Mouse (Mus musculus): Measurements from ENCODE around the gene Btbd6. TPM values are rescaled to one million over a fixed set of nuclear protein-coding genes. Genes with fewer than 3 reads are reported as not detected.
A peak's percentile ranks its signal among the peaks of the same experiment; 100 is the strongest.

The Btbd6 gene
- polyA plus RNA-seq, 1 experiment from 2014 or later, result 23.8 TPM

DNA sequence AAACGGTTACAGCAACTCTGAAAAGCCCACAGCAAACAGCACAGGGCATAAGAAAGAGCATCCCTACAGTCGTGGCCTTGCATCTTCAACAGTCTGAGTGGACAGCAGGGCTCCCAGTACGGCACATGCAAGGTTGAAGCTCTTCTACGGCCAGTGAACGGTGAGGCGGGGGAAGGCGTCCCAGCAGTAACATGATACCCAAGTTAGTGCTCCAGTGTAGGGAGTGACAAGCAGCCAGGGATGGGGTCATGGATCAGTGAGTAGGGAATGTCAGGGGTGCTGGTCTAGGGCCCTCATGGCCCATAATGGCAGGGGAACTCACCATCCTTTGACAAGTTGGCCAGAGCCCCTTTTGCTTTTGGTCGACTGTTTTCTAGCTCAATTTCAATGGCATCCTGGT is 7.3 kb upstream of the Btbd6 start:
- Histone ChIP-seq H3K9ac (ENCODE audit: low read length) (no peak overlapping the region), H3K27me3 (ENCODE audit: control insufficient read depth, insufficient read depth, low read depth, low read length) (no peaks in the 10 kb centered on the region), H3K4me1 (replicated peaks; ENCODE audit: control insufficient read depth, insufficient read depth, low read length) (no peaks in the 10 kb centered on the region), H3K9me3 (ENCODE audit: control insufficient read depth, low read length) (no peaks in the 10 kb centered on the region), H3K4me3 (ENCODE audit: low read length) (no peak overlapping the region), H3K36me3 (ENCODE audit: control insufficient read depth, insufficient read depth, low read length) (peaks cover 71% of the 10 kb centered on the region), H3K27ac (ENCODE audit: low read length) (no peak overlapping the region), H3K4me2 (ENCODE audit: low read depth, low read length) (no peak overlapping the region)
- whole genome bisulfite sequencing, result 60% methylated on average over 8 of the region's 8 CpGs
- ATAC-seq (ENCODE audit: low read depth), result no peak

DNA sequence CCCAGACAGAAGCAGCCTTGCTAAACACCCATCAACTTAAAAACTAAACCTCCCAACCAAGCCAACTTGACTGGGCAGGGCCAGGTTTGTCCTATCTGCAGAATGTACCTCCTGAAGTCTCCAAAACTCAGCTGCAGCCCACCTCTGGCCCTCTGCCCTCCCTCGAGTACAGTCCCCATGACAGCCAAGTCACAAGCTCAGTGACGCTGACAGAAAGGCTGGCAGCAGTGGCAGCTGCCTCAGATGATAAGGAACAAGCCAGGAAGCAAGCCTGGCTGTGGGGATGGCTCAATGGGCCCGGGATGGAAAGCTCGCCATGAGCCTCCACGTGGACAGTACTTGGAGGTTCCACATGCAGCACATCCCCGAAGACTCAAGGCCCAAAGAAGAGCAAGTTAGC is 6.7 kb upstream of the Btbd6 start:
- no peak overlapping the region for H3K27ac ChIP-seq (ENCODE audit: low read length)
- no peak for ATAC-seq (ENCODE audit: low read depth)
- peaks cover 66% of the 10 kb centered on the region for H3K36me3 ChIP-seq (ENCODE audit: control insufficient read depth, insufficient read depth, low read length)
- H3K9me3 ChIP-seq (ENCODE audit: control insufficient read depth, low read length), result no peaks in the 10 kb centered on the region
- H3K4me2 ChIP-seq (ENCODE audit: low read depth, low read length), result no peak overlapping the region
- no peaks in the 10 kb centered on the region for H3K27me3 ChIP-seq (ENCODE audit: control insufficient read depth, insufficient read depth, low read depth, low read length)
- no peak overlapping the region for H3K9ac ChIP-seq (ENCODE audit: low read length)
- 89% methylated on average over 6 of the region's 6 CpGs for WGBS
- H3K4me3 ChIP-seq (ENCODE audit: low read length), result no peak overlapping the region
- H3K4me1 ChIP-seq (replicated peaks; ENCODE audit: control insufficient read depth, insufficient read depth, low read length), result no peaks in the 10 kb centered on the region

DNA sequence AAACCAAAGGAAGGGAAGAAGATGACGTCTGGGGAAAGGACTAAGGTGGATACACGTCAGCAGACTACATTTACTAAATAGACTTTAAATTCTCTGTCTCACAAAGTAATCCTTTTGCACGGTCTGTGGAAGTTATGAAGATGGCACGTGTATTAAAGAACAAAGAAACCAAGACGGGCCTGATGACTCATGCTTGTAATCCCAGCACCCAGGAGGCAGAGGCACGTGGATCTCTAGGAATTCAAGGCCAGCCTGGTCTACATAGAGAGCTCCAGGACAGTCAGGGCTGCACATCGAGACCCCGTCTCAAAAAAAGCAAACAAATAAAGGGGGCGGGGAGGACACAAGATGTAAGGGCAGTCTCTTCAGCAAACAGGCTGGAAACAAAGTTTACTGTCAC is 1.5 kb upstream of the Btbd6 start:
- Histone ChIP-seq H3K27ac (ENCODE audit: low read length) (no peak overlapping the region), H3K4me2 (ENCODE audit: low read depth, low read length) (no peak overlapping the region), H3K4me3 (ENCODE audit: low read length) (no peak overlapping the region), H3K9ac (ENCODE audit: low read length) (no peak overlapping the region), H3K27me3 (ENCODE audit: control insufficient read depth, insufficient read depth, low read depth, low read length) (no peaks in the 10 kb centered on the region), H3K9me3 (ENCODE audit: control insufficient read depth, low read length) (no peaks in the 10 kb centered on the region), H3K4me1 (replicated peaks; ENCODE audit: control insufficient read depth, insufficient read depth, low read length) (peaks cover 14% of the 10 kb centered on the region), H3K36me3 (ENCODE audit: control insufficient read depth, insufficient read depth, low read length) (peaks cover 42% of the 10 kb centered on the region)
- 84% methylated on average over 9 of the region's 9 CpGs for WGBS
- no peak for ATAC-seq (ENCODE audit: low read depth)

DNA sequence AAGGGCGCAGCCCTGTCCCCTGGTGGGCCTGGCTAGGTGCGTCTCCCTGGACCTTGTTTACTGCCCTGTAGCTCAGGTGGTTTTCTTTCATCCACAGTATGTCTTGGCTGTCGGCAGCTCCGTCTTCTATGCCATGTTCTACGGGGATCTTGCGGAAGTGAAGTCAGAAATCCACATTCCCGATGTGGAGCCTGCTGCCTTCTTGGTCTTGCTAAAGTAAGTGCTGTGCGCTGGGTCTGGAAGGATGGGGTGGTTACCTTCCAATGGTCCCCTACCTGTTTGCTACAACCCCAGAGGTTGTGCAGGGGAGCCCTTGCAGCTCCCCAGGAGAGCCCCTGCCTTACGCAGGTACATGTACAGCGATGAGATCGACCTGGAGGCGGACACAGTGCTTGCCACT is 874 bp downstream of the Btbd6 start:
- Histone ChIP-seq H3K4me3 (ENCODE audit: low read length) (peak overlapping the region; percentile 74), H3K9me3 (ENCODE audit: control insufficient read depth, low read length) (no peaks in the 10 kb centered on the region), H3K27ac (ENCODE audit: low read length) (peak overlapping the region; percentile 93), H3K27me3 (ENCODE audit: control insufficient read depth, insufficient read depth, low read depth, low read length) (no peaks in the 10 kb centered on the region), H3K4me1 (replicated peaks; ENCODE audit: control insufficient read depth, insufficient read depth, low read length) (peaks cover 14% of the 10 kb centered on the region), H3K9ac (ENCODE audit: low read length) (peak overlapping the region; percentile 87), H3K4me2 (ENCODE audit: low read depth, low read length) (peak overlapping the region; percentile 92), H3K36me3 (ENCODE audit: control insufficient read depth, insufficient read depth, low read length) (peaks cover 50% of the 10 kb centered on the region)
- ATAC-seq (ENCODE audit: low read depth), result no peak
- 32% methylated on average over 12 of the region's 12 CpGs for WGBS

DNA sequence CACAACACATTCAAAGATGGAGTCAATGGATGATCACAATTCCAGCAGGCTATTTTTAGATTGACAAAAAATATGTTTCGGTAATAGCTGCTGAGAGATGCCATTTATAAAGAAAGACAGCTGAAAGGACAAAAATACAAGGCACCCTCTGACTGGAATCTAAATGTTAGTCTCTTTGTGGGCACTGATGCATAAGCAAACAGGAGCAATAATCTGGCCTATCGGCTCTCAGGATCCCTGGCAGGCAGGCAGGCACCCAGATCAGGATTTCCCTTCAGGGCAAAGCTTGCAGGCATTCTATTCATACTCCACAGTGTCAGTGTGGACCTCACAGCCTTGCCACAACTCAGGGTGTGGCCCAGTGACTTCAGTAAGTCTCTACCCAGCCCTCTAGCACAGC is 5.7 kb downstream of the Btbd6 start:
- no peak overlapping the region for H3K4me2 ChIP-seq (ENCODE audit: low read depth, low read length)
- peaks cover 52% of the 10 kb centered on the region for H3K36me3 ChIP-seq (ENCODE audit: control insufficient read depth, insufficient read depth, low read length)
- no peaks in the 10 kb centered on the region for H3K27me3 ChIP-seq (ENCODE audit: control insufficient read depth, insufficient read depth, low read depth, low read length)
- no peak overlapping the region for H3K27ac ChIP-seq (ENCODE audit: low read length)
- no peak for ATAC-seq (ENCODE audit: low read depth)
- no peak overlapping the region for H3K9ac ChIP-seq (ENCODE audit: low read length)
- peaks cover 7% of the 10 kb centered on the region for H3K4me1 ChIP-seq (replicated peaks; ENCODE audit: control insufficient read depth, insufficient read depth, low read length)
- H3K4me3 ChIP-seq (ENCODE audit: low read length), result no peak overlapping the region
- 83% methylated on average over 2 of the region's 2 CpGs for WGBS
- no peaks in the 10 kb centered on the region for H3K9me3 ChIP-seq (ENCODE audit: control insufficient read depth, low read length)

DNA sequence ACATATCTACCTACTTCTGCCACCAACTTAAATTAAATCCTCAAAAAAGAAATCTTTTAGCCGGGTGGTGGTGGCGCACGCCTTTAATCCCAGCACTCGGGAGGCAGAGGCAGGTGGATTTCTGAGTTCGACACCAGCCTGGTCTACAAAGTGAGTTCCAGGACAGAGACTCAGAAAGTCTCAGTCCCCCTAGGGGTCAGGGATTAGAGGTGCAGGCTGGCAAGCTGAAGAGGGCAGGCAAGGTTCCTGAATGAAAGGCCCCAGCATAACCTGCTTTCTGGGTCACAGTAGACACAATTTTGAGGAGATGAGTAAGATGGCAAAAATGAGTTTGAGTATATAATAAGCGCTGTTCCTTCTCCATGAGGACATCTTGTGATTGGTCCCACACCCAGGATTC is 9.1 kb downstream of the Btbd6 start:
- Histone ChIP-seq H3K4me3 (ENCODE audit: low read length) (no peak overlapping the region), H3K4me1 (replicated peaks; ENCODE audit: control insufficient read depth, insufficient read depth, low read length) (no peaks in the 10 kb centered on the region), H3K27ac (ENCODE audit: low read length) (no peak overlapping the region), H3K27me3 (ENCODE audit: control insufficient read depth, insufficient read depth, low read depth, low read length) (no peaks in the 10 kb centered on the region), H3K4me2 (ENCODE audit: low read depth, low read length) (no peak overlapping the region), H3K9ac (ENCODE audit: low read length) (no peak overlapping the region), H3K36me3 (ENCODE audit: control insufficient read depth, insufficient read depth, low read length) (peaks cover 39% of the 10 kb centered on the region), H3K9me3 (ENCODE audit: control insufficient read depth, low read length) (no peaks in the 10 kb centered on the region)
- ATAC-seq (ENCODE audit: low read depth), result no peak
- 91% methylated on average over 6 of the region's 6 CpGs for WGBS

DNA sequence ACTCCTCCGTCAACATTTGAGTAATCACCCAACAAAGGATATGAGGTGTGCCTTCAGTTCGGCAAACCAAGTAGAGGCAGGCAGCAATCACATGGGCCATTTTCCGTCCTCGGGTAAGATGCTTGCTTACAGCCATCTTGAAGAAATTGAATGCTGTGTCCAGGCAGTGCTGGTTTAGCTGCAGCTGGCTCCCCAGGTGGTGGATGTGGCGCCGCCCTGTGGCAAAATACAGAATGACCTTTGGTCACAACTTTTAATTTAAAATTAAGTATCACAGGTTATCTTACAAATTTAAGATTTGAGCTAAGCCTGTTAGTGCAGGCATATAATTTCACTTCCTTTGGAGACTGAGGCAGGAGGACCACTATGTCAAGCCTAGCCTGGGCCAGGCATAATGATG is 11.6 kb downstream of the Btbd6 start:
- Histone ChIP-seq H3K36me3 (ENCODE audit: control insufficient read depth, insufficient read depth, low read length) (peaks cover 31% of the 10 kb centered on the region), H3K4me2 (ENCODE audit: low read depth, low read length) (no peak overlapping the region), H3K4me1 (replicated peaks; ENCODE audit: control insufficient read depth, insufficient read depth, low read length) (peaks cover 3% of the 10 kb centered on the region; the same call in 1 of the 2 replicates), H3K9me3 (ENCODE audit: control insufficient read depth, low read length) (no peaks in the 10 kb centered on the region), H3K9ac (ENCODE audit: low read length) (no peak overlapping the region), H3K27ac (ENCODE audit: low read length) (no peak overlapping the region), H3K27me3 (ENCODE audit: control insufficient read depth, insufficient read depth, low read depth, low read length) (no peaks in the 10 kb centered on the region), H3K4me3 (ENCODE audit: low read length) (no peak overlapping the region)
- ATAC-seq (ENCODE audit: low read depth), result no peak
- 65% methylated on average over 6 of the region's 6 CpGs for WGBS

DNA sequence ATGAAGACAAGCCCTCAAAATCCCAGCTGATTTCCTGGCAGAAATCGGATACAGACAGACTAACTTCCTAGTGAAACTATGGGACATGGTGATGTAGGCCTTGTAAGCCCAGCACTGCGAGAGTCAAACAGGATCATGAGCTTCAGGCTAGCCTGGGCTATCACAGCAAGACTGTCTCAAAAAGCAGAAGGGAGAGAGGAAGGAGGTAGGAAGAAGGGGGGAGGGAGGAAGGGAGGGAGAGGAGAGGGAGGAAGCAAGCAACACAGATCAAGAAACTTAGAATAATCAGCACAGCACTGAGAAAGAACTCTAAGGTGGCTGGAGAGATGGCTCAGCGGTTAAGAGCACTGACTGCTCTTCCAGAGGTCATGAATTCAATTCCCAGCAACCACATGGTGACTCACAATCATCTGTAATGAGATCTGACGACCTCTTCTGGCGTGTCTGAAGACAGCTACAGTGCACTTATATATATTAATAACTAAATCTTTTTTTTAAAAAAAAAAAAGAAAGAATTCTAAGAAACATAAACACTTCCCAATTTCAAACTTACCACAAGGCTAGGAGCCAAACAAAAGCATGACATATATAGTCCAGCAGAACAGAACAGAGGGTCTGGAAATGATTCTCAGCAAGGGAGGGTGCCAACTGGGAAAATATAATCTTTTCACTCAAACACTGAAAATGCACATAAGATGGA is 14.6 kb downstream of the Btbd6 start:
- WGBS, result 75% methylated on average over 5 of the region's 5 CpGs
- ATAC-seq (ENCODE audit: low read depth), result no peak
- peaks cover 19% of the 10 kb centered on the region for H3K36me3 ChIP-seq (ENCODE audit: control insufficient read depth, insufficient read depth, low read length)

DNA sequence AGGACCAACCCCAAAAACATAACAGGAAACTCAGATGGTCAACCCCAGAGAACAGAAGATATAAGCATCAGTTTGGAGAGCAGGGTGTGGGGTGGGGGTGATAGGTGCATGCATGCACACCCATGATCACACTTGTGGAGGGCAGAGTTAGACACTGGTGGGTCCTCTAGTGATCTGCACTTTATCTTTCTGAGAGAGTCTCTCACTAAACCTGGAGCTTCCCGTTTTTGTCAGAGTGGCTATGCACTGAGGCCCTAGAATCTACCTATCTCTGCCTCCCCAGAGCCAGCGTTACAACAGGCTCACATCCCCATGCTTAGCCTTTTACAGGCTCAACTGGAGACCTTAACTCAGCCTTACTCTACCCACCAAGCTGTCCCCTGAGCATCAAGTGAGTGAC is 15.2 kb downstream of the Btbd6 start:
- ATAC-seq (ENCODE audit: low read depth), result no peak
- Histone ChIP-seq H3K27me3 (ENCODE audit: control insufficient read depth, insufficient read depth, low read depth, low read length) (no peaks in the 10 kb centered on the region), H3K9ac (ENCODE audit: low read length) (no peak overlapping the region), H3K36me3 (ENCODE audit: control insufficient read depth, insufficient read depth, low read length) (peaks cover 20% of the 10 kb centered on the region), H3K4me2 (ENCODE audit: low read depth, low read length) (no peak overlapping the region), H3K9me3 (ENCODE audit: control insufficient read depth, low read length) (no peaks in the 10 kb centered on the region), H3K4me3 (ENCODE audit: low read length) (no peak overlapping the region), H3K27ac (ENCODE audit: low read length) (no peak overlapping the region), H3K4me1 (replicated peaks; ENCODE audit: control insufficient read depth, insufficient read depth, low read length) (peaks cover 3% of the 10 kb centered on the region; the same call in 1 of the 2 replicates)
- WGBS, result 95% methylated on average over 2 of the region's 2 CpGs

More for the DNA sequence above, 14.6 kb downstream of the Btbd6 start:
- Histone ChIP-seq H3K9me3 (ENCODE audit: control insufficient read depth, low read length) (no peaks in the 10 kb centered on the region), H3K27me3 (ENCODE audit: control insufficient read depth, insufficient read depth, low read depth, low read length) (no peaks in the 10 kb centered on the region), H3K4me3 (ENCODE audit: low read length) (no peak overlapping the region), H3K9ac (ENCODE audit: low read length) (no peak overlapping the region), H3K27ac (ENCODE audit: low read length) (no peak overlapping the region), H3K4me2 (ENCODE audit: low read depth, low read length) (no peak overlapping the region), H3K4me1 (replicated peaks; ENCODE audit: control insufficient read depth, insufficient read depth, low read length) (peaks cover 3% of the 10 kb centered on the region; the same call in 1 of the 2 replicates)
